Mouse (Mus musculus): Measurements from ENCODE around the gene Spats1. TPM values are rescaled to one million over a fixed set of nuclear protein-coding genes. Genes with fewer than 3 reads are reported as not detected.

Spats1 gene
- 0.51 TPM for polyA plus RNA-seq (2014; fragmentation: Illumina TruSeq; extraction: RNeasy Lipid Tissue Mini Kit (QIAGEN cat#74804))

DNA sequence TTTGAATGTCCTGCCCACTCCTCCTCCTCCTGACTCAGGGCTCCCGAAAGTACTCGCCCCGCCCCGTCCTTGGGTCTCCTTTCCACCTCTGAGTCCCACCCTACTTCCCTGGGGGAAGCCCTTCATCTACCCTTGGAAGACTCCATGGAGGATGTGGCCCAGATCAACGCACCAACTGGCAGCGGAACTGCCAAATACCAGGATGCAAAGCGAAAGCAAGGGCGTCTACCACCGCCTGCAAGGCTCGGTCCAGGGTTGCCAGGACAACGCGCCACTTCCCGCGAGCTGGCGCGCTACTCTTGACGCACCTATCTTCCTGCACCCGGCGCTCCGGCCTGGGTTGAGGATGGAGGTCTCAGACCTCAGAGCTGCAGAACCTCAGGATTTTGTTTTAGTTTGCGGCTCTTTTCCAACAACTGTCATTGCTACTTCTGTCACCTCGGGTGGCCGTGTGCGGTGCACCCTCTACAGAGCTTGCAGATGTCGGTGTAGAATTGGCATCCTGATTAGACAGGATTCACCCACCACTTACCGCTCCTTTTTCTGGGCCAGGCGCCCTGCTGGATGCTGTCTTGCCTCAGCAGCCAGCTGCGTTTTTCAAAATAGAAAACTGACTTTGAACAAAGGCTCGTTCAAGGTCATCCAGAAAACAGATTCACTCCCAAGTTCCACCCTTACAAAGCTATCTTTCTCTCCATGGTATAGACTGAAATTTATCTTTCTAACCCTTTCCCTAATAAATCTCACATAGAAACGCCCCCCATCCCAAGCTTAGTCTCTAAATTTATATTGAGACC lies at the start of gene Spats1:
Gene Spats1 (minus strand): TSS at position 747 of the 797 bp plus-strand sequence.

DNA sequence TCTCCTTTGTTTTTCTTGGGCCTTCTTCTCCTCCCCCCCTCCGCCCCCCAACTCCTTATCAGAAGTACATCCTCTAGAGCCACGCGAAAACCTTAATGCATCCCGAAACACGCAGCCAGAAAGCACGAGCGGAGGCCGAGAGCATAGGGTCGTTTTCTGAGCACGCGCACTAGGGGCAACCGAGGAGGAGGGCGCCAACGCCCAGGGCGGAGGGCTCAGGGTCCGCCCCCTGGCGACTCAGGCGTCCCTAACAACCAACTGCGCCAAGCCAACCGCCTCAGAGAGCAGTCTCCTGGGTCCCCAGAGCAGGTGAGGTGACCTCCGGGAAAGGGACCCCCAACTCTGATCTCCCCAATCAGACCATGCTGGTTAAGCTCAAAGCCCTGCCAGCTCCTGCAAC lies 48.0 kb upstream of the Spats1 start, which contains the start of gene Tcte1:
Gene Tcte1 (plus strand): TSS at position 172 of the 400 bp plus-strand sequence.

DNA sequence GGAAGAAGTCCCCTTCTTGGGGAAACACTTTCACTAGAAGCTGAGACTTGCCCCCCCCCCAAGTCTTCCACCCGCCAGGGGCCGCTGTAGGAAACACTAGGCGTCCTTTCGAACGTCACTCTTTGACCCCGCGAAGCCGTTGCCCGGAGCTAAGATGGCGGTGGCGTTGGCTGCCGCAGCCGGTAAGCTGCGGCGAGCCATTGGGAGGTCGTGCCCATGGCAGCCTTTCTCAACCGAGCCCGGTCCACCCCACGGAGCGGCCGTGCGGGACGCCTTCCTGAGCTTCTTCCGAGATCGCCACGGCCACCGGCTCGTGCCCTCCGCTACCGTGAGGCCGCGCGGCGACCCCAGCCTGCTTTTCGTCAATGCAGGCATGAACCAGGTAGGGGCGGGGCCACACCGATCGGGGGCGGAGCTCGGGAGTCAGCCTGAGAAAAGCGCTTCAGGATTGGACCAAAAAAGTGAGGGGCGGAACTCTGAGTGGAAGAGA lies 31.5 kb upstream of the Spats1 start, which contains the start of gene Aars2:
Gene Aars2 (plus strand): TSS at position 142 of the 490 bp plus-strand sequence.

DNA sequence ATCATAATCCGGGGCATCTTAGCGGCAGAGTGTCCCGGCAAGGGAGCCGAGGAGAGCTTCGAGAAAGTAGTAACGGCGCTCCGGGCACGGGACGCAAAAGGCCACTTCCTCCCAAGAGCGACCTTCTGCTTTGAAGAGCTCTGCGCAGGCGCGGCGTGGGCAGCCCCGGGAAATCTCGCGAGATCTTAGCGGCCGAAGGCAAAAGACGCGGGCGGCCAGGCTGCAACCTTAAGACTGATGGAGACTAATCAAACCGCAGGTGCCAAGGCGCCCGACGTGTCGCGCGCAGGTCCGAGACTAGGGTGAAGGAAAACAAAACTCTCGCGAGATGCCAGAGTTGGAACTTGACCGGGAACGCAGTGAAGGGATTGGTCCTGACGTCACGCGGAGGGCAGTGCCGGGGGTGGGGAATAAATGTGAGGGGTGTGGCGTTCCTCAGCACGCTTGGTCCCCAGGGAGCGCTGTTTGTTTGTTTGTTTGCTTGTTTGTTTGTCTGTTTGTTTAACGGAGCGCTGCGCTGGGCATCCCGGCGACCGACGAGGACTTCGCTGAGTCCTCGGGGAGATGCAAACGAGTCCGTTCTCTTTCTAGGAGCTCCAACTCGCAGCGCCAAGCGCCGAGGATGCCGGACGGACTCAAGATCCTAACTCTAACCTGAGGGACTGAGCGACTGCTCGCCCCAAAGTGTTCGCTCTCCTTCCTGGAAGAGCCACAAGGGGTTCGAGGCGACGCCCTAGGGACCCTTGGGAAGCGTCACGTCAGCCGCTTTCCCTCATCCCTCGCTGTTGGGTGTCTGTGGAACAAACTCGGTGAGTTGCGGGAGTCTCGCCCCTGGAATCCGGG lies 41.6 kb downstream of the Spats1 start, which contains the start of gene Cdc5l:
Gene Cdc5l (minus strand): TSS at position 319 of the 843 bp plus-strand sequence.

Other genes starting within 250 kb of the Spats1 start
- 85.7 TPM for gene Cdc5l, start 41.7 kb downstream of the Spats1 start, polyA plus RNA-seq (2014; fragmentation: Illumina TruSeq; extraction: RNeasy Lipid Tissue Mini Kit (QIAGEN cat#74804))
- not detected for gene Aars2, start 31.4 kb upstream of the Spats1 start, polyA plus RNA-seq (2014; fragmentation: Illumina TruSeq; extraction: RNeasy Lipid Tissue Mini Kit (QIAGEN cat#74804))
- gene Tcte1, start 48.0 kb upstream of the Spats1 start, polyA plus RNA-seq (2014; fragmentation: Illumina TruSeq; extraction: RNeasy Lipid Tissue Mini Kit (QIAGEN cat#74804)): 1.5 TPM
- gene Tmem151b, start 74.3 kb upstream of the Spats1 start, polyA plus RNA-seq (2014; fragmentation: Illumina TruSeq; extraction: RNeasy Lipid Tissue Mini Kit (QIAGEN cat#74804)): 0.46 TPM
- 1.00 TPM for gene Nfkbie, start 80.3 kb upstream of the Spats1 start, polyA plus RNA-seq (2014; fragmentation: Illumina TruSeq; extraction: RNeasy Lipid Tissue Mini Kit (QIAGEN cat#74804))
- gene Slc35b2, start 88.5 kb upstream of the Spats1 start, polyA plus RNA-seq (2014; fragmentation: Illumina TruSeq; extraction: RNeasy Lipid Tissue Mini Kit (QIAGEN cat#74804)): 3.2 TPM
- 3,146 TPM for gene Hsp90ab1, start 97.9 kb upstream of the Spats1 start, polyA plus RNA-seq (2014; fragmentation: Illumina TruSeq; extraction: RNeasy Lipid Tissue Mini Kit (QIAGEN cat#74804))
- gene Slc29a1, start 124.2 kb upstream of the Spats1 start, polyA plus RNA-seq (2014; fragmentation: Illumina TruSeq; extraction: RNeasy Lipid Tissue Mini Kit (QIAGEN cat#74804)): 9.0 TPM
- not detected for gene Mymx, start 126.7 kb upstream of the Spats1 start, polyA plus RNA-seq (2014; fragmentation: Illumina TruSeq; extraction: RNeasy Lipid Tissue Mini Kit (QIAGEN cat#74804))
- gene Capn11, start 183.9 kb upstream of the Spats1 start, polyA plus RNA-seq (2014; fragmentation: Illumina TruSeq; extraction: RNeasy Lipid Tissue Mini Kit (QIAGEN cat#74804)): 0.29 TPM
- 1.3 TPM for gene Mrpl14, start 210.9 kb upstream of the Spats1 start, polyA plus RNA-seq (2014; fragmentation: Illumina TruSeq; extraction: RNeasy Lipid Tissue Mini Kit (QIAGEN cat#74804))
- 4.7 TPM for gene Tmem63b, start 211.5 kb upstream of the Spats1 start, polyA plus RNA-seq (2014; fragmentation: Illumina TruSeq; extraction: RNeasy Lipid Tissue Mini Kit (QIAGEN cat#74804))

Measured in ovary, adult 10 weeks (tissue).